Mouse (Mus musculus) R1 (cell line): ENCODE data around the gene Clcn3.
A peak's percentile ranks its signal among the peaks of the same experiment; 100 is the strongest.

Source experiments
- DNase-seq: peaks from one replicate; pipeline ENCODE4 v3.0.0-alpha.2; 2018; ENCODE audit warnings: low read depth, low spot score

The Clcn3 gene

GRCm38 (mm10) chr8:60982701-60983687, at the start of gene Clcn3:
Gene Clcn3 (minus strand): TSS chr8:60983300.
- DNase-seq, result peak; percentile 98

- no peak for DNase-seq
Observed at GRCm38 (mm10) chr8:60996468-60996867, 13.4 kb upstream of the Clcn3 start.

GRCm38 (mm10) chr8:60993639-60993986, 10.5 kb upstream of the Clcn3 start:
- no peak for DNase-seq

DNA sequence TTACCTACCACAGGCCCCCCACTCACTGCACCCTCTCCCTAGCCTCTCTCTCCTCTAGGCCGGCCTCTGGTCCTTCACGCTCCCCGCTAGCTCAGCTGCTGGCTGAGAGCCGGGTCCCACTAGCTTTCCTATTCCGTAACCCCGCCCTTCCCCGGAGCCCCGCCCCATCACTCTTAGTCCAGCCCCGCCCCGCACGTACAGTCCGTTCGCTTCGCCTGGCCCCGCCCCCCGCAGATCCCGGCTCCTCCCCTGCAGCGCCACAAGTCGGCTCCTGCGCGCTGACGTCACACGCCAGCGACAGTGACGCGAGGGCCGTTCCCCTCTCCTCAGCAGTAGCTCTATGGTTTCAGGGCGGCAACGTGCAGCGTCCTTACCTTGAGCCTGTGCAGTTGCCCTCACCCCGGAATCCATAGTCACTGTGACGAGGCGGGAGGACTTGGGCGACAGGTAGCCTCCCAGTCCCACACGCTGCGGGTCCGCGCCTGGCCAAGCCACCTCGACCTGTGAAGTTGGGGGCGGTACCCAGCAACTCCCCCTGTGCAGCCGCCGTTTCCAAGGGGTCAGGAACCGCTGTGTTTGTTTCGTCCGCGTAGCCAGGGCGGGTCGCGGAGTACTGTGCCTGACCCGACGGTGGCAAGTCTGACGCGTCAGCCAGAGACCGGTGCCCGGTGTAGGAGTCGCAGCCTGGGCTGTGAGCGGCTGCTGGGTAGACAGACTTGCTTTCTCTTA, 10.0 kb upstream of the Clcn3 start, which contains the start of gene Nek1:
Gene Nek1 (plus strand): TSS at position 286 of the 729 bp plus-strand sequence.
- DNase-seq, result peak; percentile 94

- peak; percentile 91 for DNase-seq
Observed at GRCm38 (mm10) chr8:60992561-60992909, 9.4 kb upstream of the Clcn3 start.

GRCm38 (mm10) chr8:60984260-60985010, 1.3 kb upstream of the Clcn3 start:
- peak; percentile 16 for DNase-seq

- DNase-seq, result peak; percentile 69
Observed at GRCm38 (mm10) chr8:60983688-60984079, 584 bp upstream of the Clcn3 start.

GRCm38 (mm10) chr8:60981388-60981787, 1.7 kb downstream of the Clcn3 start:
- DNase-seq, result no peak

DNA sequence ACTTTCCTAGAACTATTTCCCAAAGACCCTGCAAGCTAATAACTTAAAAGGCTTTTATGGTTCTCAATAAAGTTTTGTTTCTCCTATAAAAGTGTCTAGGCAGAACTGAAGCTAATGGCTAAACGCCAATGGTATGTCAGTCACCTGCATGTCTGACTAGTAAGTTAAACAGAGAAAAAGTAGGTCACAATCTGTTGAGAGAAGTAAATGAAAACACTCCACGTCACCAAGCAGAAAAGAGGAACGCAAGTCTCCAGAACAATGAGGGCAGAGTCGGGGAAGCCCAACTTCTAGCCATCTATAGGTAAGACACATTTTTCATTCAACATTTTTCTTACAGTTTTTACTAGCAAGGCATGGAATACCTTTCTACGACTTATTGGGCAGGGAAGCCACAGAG, 4.6 kb downstream of the Clcn3 start:
- DNase-seq, result no peak

DNA sequence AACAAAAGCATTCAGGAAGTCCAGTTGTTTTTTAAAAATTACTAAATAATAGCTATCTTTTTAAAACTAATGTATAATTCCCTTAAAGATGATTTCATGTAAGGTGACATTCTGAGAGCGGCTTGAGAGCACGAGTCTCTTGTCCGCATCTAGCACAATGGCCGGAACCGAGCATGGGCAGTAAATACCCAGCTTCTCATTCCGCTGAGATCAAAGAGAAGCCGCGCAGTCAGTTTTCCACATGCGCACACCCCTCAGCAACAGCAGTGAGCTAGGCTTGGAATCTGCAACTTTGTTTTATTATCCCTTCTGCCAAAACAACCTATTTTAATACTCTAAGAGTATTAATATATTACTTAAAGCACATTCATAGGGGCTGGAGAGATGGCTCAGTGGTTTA, 6.3 kb downstream of the Clcn3 start:
- peak; percentile 69 for DNase-seq

DNA sequence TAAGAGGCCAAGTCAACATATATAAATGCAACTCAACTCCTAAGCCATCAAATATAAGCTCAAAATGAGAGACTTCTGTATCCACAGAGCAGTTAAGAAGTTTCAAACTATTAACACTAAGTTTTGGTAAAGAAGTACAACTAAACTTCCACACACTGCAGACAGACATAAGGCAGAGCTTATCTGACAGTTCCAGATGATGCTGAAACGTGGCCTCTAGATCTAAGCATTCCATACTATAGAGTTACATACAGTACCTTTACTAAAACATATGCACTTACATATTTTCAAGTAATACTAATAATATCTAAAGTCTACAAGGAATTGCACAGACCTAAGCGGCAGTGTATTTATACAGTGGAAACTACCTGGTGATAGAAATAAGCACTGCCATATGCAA, 8.3 kb downstream of the Clcn3 start:
- DNase-seq, result no peak

DNA sequence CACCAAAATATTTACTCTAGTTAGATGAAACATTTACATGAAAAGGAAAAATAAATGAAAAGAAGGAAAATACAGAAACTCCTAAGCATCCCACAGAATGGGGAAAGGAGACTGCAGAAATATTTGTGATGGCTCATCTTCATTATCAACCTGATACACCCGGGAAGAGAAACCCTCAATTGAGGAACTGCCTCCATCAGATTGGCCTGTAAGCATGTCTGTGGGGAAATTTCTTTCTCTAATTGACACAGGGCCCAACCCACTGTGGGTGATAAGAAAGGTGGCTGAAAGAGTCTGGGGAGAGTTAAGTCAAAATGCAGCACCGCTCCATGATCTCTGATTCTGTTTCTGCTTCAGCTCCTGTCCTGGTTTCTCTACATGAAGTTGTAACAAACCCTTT, 9.7 kb downstream of the Clcn3 start:
- DNase-seq, result no peak

GRCm38 (mm10) chr8:60971808-60972207, 11.3 kb downstream of the Clcn3 start:
- no peak for DNase-seq

DNA sequence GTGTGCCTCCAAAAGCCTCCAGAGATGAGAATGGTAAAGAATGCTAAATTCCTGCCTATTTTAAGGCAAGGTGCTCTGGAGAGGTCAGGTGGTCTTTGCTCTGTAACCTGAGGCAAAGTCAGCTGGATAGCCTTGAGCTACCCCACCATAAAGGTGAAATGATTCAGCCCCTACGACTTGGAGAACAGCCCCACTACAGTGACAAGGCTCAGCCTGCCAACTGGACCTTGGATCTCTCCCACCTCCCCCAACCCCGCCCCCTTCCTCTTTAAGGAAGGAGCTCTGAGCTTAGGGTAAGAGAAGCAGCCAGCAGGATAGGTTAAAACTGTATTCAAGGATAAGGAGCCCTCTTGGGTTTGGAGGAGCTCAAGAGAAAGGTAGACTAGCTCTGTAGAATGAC, 14.0 kb downstream of the Clcn3 start:
- peak; percentile 46 for DNase-seq

- DNase-seq, result no peak
Observed at GRCm38 (mm10) chr8:60965741-60966140, 17.4 kb downstream of the Clcn3 start.

- no peak for DNase-seq
Observed at GRCm38 (mm10) chr8:60965306-60965705, 17.8 kb downstream of the Clcn3 start.

- DNase-seq, result no peak
Observed at GRCm38 (mm10) chr8:60964518-60964917, 18.6 kb downstream of the Clcn3 start.

DNA sequence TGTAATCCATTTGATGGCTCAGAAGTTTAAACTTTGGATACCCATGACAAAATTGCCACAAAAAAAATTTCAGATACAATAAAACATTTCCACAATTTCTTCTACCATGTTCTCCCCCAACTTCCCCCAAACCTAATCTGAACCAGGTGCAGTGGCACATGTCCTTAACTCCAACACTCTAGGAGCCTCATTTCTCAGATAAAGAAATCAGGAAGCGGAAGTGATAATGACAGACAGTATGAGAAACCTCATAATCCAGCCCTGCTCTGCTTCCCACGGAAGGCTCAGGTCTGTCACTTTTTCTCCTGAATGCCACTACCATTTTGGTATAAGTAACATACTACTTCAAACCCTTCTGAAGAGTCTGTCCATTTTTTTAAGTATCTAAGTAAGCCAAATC, 19.2 kb downstream of the Clcn3 start:
- DNase-seq, result no peak

DNA sequence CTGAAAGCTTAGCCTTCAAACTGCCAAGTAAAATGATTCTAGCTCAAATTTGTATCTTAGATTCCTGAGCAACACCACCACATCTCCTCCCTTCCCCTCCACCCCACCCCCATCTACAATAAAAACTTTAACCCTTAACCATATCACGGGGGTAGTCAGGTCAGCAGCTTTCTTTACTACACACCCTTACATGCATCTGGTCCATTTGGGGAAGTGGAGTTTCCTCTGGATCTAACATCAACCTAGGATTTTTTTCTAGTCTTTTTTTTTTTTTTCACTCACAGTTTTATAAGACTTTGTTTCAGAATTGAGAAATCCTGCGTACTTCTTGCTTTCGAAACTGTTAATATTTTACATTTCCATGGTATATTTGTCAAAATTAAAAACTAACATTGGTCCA, 20.3 kb downstream of the Clcn3 start:
- no peak for DNase-seq

DNA sequence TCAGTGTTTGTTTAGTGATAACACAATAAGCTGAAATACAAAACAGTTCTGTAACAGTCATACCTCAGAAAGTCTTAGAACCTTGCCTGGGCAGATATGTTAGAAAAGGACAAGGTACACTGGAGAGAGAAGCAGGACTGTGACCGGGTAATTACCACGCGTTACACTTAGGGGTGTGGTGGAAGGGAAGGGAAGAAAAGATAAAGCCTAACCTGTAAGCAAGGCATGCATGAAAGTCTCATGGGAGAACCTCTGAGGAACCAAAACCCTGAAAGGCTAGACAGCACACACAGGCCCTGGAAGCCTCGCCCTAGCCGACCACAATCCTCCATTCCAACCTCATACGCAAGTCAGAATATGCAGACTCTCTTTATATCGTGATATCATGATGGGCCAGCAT, 26.3 kb downstream of the Clcn3 start:
- DNase-seq, result no peak

DNA sequence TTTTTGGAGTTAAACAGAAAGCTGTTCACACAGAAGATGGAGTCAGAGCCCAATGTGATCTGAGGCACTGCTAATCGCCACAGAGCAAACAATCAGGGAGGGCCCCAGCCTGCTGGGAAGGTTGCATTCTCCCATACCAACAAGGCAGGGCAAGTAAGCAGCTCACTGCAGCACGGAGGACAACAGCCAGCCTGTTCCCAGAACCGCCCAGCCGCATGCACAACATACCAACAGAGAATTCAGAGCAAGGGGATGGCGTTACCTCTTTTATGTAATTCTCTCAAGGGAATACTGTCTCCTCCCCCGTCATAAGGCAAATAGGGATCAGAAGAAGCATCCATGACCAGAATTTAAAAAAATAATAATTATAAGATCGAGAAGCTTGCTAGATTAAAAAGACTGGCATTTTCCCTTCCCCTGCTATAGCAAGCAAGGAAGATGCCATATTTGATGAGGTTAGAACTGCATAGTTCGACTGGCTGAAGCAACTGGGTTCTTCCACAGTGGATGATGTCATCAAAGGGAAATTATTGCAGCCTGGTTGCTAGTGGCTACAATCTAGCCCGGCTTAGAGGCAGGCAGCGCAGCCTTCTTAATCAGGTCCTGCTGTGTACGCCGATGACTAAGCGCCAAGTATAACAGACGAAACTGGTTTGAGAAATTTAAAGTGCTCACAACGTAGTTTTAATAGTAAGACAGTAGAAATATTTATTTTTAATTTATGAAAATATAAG, 28.7 kb downstream of the Clcn3 start:
- DNase-seq, result peak; percentile 85
